ENCODE assay signal across 8 mouse cellular contexts in the genomic region with DNA sequence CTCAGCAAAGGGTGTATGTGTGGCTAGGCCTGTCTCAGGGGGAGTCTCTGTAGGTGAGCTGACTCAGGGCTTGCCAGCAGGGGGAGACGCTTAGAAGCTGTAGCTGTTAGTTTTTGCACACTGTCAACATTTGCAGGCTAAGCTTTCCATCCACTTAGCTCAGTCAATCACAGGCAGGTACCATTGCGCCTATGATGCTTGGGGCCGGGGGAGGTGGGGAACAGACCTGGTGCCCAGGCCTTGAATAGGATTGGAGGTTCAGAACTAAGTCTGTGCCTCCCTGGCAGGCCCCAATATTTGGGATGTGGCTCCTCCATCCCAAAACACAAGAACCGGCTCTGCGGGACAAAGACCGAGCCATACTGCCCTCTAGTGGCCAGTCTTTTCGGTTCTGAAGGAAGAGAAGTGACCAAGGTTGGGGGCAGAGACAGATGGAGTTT. TPM values are rescaled to one million over a fixed set of nuclear protein-coding genes. Genes with fewer than 3 reads are reported as not detected.
DNase-seq lines count a peak whose midpoint lies in the region; TF ChIP-seq lines count a peak whose summit lies in the region.

No protein-coding gene starts in this region.

- intact Hi-C loops in gastrocnemius, adult 2 months (cut with DNase I) = loop anchor here (5.0 kb wide), 1 partner anchor 124 kb away; no protein-coding TSS in a partner anchor

- no peaks in the 10 kb centered on the region for H3K9me3 ChIP-seq in midbrain, embryonic 10.5 days (replicated peaks)

- H3K4me3 ChIP-seq in gastrocnemius, adult 2 months = no peak overlapping the region
- H3K4me3 ChIP-seq in midbrain, embryonic 10.5 days = peak overlapping the region; percentile 32

- peaks cover 13% of the 10 kb centered on the region for H3K27me3 ChIP-seq in midbrain, embryonic 10.5 days (ENCODE audit: low read depth, poor library complexity, severe bottlenecking)

- DNase-seq in kidney, adult 18-20 months = peak; percentile 67
- DNase-seq in kidney, adult 11 months = no peak
- DNase-seq in MN1 (ENCODE audit: low spot score) = peak; percentile 82
- DNase-seq in cerebellum, postnatal 36 days = peak; percentile 77 to 82
- DNase-seq in gastrocnemius, adult 2 months = peak; percentile 74
- DNase-seq in kidney, postnatal 10 days = peak; percentile 87
- peak; percentile 83 for DNase-seq in midbrain, embryonic 10.5 days (ENCODE audit: low spot score)
- peak; percentile 49 to 83 for DNase-seq in spleen, postnatal 4 days (ENCODE audit: low spot score in 2 of 2)

- WGBS in midbrain, embryonic 10.5 days = 4% methylated on average over 7 of the region's 7 CpGs

- H3K4me1 ChIP-seq in midbrain, embryonic 10.5 days = peaks cover 40% of the 10 kb centered on the region

- TF ChIP-seq CTCF in gastrocnemius, adult 2 months (IDR thresholded peaks at IDR 0.05) = peak; percentile 79

- H3K36me3 ChIP-seq in midbrain, embryonic 10.5 days = no peaks in the 10 kb centered on the region

- no peak overlapping the region for H3K27ac ChIP-seq in gastrocnemius, adult 2 months
- peak overlapping the region; percentile 77 for H3K27ac ChIP-seq in midbrain, embryonic 10.5 days (replicated peaks)

RNA-seq across cellular contexts. Expression of gene Dpf1, which starts 2.6 kb away (rescaled TPM):
- 1 to 10 TPM in 1 of 2 experiments, under 1 TPM in 1; 0.86 to 2.6 TPM for total RNA-seq in gastrocnemius, adult 2 months (2021)
- 38.8 and 55.4 TPM in 2 replicates for polyA plus RNA-seq in midbrain, embryonic 10.5 days (2016; fragmentation: Nextera tagmentation; extraction: Ambion mirVana)

RNA-seq across cellular contexts. Expression of gene Ppp1r14a, which starts 12.0 kb away (rescaled TPM):
- 1 to 10 TPM; 3.8 to 4.5 TPM for total RNA-seq in gastrocnemius, adult 2 months (2021)
- polyA plus RNA-seq in midbrain, embryonic 10.5 days (2016; fragmentation: Nextera tagmentation; extraction: Ambion mirVana) = 21.9 and 22.2 TPM in 2 replicates

RNA-seq across cellular contexts. Expression of gene Spint2, which starts 19.4 kb away (rescaled TPM):
- 1 to 10 TPM; 4.7 to 6.0 TPM for total RNA-seq in gastrocnemius, adult 2 months (2021)
- 20.5 and 20.8 TPM in 2 replicates for polyA plus RNA-seq in midbrain, embryonic 10.5 days (2016; fragmentation: Nextera tagmentation; extraction: Ambion mirVana)

RNA-seq across cellular contexts. Expression of gene 2200002D01Rik, which starts 52.9 kb away (rescaled TPM):
- under 1 TPM; 0.64 to 0.81 TPM for total RNA-seq in gastrocnemius, adult 2 months (2021)
- polyA plus RNA-seq in midbrain, embryonic 10.5 days (2016; fragmentation: Nextera tagmentation; extraction: Ambion mirVana) = 4.2 and 4.7 TPM in 2 replicates
